Mouse (Mus musculus) adrenal gland, postnatal 25 days (tissue): ENCODE data around the gene Stx6. TPM values are rescaled to one million over a fixed set of nuclear protein-coding genes. Genes with fewer than 3 reads are reported as not detected.
"Not testable (repeated sequence)": the region's sequence is repeated elsewhere in the genome, so short reads cannot be mapped to it uniquely, and the experiment has no call there.

Source experiments
- DNase-seq: peaks from one replicate; pipeline ENCODE4 v3.0.0; 2021; ENCODE audit warnings: mixed read lengths
- total RNA-seq: library from RNA; stranded (reverse); gene quantifications from 2 replicates; pipeline ENCODE4 v1.2.3, GENCODE M21; 2021

Stx6 gene
- total RNA-seq, 1 experiment from 2014 or later: 57.5 TPM

DNA sequence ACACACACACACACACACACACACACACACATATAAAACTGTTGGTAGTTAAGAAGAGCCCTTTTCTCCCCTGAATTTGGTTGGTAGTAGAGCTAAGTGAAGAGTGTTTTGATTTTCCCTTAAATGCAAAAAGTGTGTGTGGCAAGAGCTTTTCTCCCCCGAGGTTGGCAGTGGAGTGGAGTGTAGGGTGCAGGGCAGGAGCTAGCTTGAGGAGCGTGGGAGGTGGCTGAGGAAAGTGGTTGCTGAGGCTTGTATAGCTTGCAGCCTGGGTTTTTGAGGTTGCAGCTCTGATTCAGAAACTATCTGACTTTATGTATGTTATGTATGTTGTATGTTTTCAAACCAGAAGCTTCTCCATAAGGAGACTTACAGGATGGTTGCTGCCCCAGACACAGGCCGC lies 8.9 kb downstream of the Stx6 start:
- no peak for DNase-seq

GRCm38 (mm10) chr1:155169935-155170334 lies 11.4 kb downstream of the Stx6 start:
- DNase-seq: no peak

DNA sequence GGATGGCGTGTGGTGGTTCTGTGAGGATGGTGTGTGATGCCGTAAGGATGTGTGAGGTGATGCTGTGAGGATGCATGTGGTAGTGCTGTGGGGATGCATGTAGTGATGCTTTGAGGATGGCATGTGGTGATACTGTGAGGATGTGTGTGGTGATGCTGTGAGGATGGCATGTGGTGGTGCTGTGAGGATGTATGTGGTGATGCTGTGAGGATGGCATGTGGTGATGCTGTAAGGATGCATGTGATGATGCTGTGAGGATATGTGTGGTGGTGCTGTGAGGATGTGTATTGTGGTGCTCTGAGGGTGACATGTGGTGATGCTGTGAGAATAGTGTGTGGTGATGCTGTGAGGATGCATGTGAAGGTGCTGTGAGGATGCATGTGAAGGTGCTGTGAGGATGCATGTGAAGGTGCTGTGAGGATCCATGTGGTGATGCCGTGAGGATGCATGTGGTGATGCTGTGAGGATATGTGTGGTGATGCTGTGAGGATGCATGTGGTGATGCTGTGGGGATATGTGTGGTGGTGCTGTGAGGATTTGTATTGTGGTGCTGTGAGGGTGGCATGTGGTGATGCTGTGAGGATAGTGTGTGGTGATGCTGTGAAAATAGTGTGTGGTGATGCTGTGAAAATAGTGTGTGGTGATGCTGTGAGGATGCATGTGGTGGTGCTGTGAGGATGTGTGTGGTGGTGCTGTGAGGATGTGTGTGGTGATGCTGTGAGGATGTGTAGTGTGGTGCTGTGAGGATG lies 14.6 kb downstream of the Stx6 start:
- DNase-seq: no peak

GRCm38 (mm10) chr1:155173644-155174016 lies 15.1 kb downstream of the Stx6 start:
- DNase-seq: not testable (repeated sequence)

DNA sequence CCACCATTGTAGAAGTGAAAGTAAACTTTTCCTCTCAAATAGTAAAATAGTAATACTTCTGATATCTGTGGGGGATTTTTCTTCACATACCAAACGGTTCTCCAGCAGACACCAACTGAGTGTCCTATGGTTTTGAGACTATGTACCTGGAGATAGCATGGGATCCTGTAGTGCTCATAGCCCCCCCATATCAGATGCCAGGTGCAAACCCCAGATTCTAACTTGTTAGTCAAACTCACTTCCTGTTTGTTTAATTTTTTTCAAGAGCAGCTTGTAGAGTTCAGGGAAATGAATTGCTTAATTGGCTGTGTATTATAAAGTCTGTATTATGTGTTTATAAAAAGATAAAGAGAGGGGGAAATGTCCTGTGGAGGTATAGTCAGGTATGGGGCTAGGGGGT lies 15.9 kb downstream of the Stx6 start:
- no peak for DNase-seq

DNA sequence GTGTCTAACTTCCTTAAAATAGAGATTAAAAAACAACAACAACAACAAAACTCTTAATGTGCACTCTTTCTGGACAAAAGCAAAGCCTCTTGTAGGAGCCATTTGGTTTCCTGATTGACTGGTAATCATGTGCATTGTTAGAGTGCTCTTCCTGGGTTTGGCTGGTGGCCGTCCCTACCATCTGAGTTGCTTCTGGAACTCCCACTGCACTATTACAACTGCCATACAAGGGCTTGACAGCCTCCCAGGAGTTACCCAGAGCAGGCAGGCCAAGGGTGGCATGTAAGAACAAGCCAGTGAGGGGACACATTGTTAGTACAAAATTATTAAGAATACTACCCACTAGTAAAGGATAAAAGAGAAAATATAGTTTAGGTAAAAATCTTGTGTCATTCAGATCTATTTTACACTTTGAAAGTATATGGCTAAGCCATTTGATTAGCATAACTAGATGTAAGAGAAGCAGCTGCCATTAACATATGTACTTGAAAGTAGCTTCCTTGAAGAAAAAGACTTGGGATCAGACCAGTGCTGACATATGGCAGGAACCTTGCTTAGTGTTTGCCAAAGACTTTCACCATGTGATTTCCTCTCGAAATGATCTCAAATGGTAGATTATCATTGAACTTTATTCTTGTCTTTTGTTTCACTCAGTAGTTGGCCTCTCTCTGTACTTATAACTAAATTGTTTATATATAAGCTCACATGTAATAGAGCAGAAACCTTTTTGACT lies 19.8 kb downstream of the Stx6 start:
- DNase-seq: no peak

DNA sequence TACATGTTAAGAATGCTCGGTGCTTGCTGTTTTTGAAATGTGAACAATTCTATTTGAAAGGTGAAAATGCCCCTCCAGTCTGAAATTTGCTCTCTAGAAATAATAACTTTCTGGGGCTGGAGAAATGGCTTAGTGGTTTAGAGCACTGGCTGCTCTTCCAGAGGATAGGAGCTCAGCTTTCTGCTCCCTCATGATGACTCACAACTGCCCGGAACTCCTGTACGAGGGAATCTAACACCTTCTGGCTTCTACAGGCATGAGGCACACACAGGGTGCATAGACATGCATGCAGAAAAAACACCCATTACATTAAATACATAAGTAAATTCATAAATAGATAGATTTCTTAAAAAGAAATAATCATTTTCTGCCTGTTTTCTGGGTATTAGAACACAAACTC lies 25.7 kb downstream of the Stx6 start:
- DNase-seq: no peak

DNA sequence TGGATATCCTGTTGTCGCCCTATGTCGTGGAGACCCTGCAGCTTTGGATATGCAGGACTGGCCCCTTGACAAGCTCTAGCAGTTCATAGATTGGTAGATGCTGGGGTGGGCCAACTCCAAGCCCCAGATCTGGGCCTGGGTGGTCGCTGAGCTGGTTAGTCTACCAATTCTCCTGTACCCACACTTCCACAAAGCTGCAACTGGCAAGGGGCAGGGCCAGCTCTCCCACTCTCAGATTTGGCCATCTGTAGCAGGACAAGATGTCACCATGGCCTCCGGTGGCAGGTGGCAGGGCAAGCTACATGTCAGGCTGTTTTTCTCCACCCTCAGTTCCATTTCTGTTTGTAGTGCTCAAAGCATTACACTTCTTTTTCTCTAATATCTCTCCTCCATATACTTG lies 30.1 kb downstream of the Stx6 start:
- DNase-seq: no peak

DNA sequence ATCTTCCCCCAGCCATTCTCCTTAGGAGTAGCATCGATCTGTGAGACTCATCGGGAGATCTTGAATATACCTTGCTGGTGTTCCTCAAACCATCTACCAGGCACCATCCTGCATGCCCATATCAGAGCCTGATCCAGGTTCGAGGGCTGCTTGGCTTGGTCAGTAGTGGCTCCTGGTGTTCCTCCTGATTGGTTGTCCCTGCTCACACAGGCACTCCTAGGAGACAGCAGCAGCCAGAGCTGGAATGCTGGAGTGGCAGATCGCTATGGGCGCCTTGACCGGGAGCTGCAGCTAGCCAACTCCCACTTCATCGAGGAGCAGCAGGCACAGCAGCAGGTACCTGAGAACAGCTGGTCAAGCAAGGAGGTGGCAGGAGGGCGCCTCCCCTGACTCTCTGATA lies 32.7 kb downstream of the Stx6 start:
- DNase-seq: no peak

GRCm38 (mm10) chr1:155191671-155192070 lies 33.2 kb downstream of the Stx6 start:
- DNase-seq: no peak

- DNase-seq: no peak
Observed at GRCm38 (mm10) chr1:155192805-155193368, 34.4 kb downstream of the Stx6 start.

GRCm38 (mm10) chr1:155196691-155197090 lies 38.2 kb downstream of the Stx6 start:
- no peak for DNase-seq

DNA sequence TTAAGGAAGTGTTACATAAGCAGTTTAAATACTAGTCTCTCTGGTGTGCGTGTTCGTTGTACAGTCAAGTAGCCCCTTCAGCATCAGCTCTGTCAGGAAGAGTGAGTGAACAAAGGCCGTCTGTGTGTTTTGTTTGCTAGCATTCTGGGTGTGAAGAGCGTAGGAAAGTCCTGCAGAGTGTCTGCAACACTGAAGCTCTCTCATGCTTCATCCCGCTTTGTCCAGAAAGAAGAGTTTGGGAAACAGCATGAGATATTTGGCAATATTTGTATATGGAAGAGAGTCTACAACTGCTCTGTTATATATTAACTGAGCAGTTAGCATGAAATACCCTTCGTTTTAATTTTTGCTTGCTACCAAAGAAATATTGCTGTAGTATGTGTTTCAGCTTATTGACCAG lies 41.0 kb downstream of the Stx6 start:
- no peak for DNase-seq

GRCm38 (mm10) chr1:155200967-155201366 lies 42.5 kb downstream of the Stx6 start:
- DNase-seq: no peak

GRCm38 (mm10) chr1:155201373-155201879 lies 42.9 kb downstream of the Stx6 start:
- DNase-seq: no peak

GRCm38 (mm10) chr1:155201914-155202313 lies 43.4 kb downstream of the Stx6 start:
- DNase-seq: no peak

DNA sequence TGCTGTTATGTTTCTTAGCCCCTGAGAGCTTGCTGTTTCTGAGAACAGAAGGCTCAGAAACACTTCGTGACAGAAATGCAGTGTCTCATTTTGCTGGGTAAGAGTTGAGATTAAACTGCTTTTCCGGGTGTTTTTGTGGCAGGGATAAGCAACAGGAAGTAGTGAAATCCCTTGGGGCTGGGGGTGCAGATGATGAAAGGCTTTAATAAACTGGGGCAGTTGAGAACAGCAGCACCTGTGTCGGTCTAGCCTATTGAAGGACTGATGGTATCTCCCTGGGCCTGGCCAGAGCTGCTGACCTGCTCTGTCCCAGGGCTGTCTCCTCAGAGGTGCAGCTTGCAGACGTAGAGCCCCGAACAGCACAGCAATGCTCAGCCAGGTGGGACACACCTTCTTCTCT lies 44.0 kb downstream of the Stx6 start:
- DNase-seq: no peak

DNA sequence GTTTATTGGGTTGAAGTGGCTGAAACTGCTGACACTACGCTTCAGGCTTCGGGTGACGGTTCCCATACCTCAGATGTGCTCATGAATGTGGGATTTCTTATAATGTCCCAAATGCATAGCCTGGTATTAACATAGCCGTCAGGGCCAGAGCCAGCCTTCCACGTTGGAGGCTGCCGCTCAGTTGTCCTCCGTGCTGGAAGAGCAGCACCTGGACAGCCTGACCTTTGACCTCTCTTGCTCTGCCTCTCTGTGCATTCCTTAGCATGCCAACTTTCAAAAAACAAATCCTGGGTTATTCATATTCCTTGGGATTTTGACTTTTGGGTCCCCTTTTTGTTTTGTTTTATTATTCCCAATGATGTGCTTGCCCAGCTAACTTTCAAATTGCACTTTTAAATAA lies 44.6 kb downstream of the Stx6 start:
- no peak for DNase-seq

DNA sequence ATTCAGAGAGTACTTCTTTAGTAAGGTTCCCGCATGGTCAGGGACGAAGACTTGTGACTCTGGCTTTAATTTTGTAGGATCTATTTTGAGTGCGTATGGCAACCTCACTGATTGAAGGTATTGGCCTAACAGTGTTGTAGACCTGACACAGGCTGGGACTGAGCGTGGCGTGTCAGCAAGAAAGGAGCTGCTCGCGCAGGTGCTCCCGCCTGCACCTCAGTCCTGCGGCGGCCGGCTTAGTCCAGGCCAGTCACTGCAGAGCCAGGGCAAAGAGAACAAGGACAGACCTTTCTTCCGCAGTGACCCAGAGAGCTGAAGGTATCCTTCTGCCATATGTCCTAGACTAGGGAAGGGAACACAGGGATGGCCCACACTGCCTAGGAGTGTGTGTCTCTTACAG lies 45.4 kb downstream of the Stx6 start:
- no peak for DNase-seq

DNA sequence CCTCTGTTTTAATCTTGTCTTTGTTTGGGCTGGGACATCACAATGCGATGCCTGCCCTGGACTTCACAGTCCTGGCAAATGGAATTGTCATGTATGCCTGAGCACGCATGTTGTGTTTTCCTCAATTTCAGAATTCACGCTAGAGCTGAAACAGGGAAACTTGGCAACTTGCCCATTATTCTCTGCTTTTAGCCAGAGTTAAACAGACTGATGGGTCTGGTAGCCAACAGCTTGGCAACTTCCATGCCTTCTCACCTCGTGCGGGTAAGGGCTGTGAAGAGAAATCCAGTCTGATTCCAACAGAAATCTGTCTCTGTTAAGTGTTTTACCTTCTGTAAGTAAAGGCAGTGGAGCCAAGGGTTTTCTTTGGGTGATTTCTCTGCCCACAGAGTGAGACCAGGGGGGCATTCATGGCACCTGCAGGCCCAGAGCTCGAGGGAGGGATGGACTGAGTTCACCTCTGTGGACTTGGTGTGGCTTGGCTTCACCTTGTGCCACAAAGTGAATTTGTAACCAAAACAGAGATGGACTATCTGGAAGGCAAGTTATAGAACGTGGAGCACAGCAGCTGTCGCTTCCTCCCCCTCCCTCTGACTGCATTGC lies 46.1 kb downstream of the Stx6 start:
- DNase-seq: no peak

- no peak for DNase-seq
Observed at GRCm38 (mm10) chr1:155205311-155205710, 46.8 kb downstream of the Stx6 start.

DNA sequence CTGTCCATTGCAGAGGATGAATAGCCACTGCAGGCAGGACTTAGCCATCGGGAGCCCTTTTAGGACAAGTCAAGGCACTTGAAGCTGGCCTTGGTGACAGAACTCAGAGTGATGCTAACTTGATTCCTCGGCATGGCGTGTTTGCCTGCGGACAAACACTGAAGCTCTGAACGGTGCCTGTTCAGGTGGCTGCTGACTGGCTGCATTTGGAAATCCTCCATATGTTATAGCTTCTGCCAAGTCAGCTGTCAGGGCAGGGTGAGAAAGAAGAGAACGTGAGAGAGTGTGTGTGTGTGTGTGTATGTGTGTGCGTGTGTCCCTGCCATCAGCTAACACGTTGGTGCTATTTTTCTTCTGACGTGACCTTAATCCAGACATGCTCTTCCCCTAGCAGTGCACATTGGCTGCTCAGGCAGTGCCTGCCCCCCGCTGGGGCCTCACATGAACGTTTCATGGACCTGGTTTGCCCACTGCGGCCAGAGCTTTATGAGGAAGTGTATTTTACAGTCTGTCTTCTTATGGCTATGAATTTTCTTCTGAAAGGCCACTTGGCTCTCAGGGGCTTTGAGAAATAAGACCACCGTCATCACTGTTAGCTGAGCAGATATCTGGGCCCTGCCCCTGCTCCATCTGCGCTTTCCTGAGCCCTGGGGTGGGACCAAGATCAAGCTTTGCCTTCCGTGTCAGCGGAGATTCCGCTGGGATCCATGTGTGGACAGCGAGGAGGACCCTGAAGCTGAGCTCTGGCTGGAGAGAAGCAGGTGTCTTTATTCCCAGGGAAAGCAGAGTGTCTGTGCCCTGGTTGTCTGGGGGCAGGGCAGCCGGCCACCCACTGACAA lies 47.5 kb downstream of the Stx6 start:
- DNase-seq: no peak
